Mouse (Mus musculus) thymus, postnatal 36 days (tissue): ENCODE measurements at regions not wholly inside any gene's neighbourhood (a gene's known extent, or its start where the extent isn't known, plus 50 kb on each side); places are given as distances from the start of the nearest gene placed in this dataset.

Experiments used
- DNase-seq, 2 experiments: peaks; one replicate each; pipeline ENCODE4 v3.0.0; 2022; ENCODE audit warnings: mixed read lengths in 2 of 2

DNA sequence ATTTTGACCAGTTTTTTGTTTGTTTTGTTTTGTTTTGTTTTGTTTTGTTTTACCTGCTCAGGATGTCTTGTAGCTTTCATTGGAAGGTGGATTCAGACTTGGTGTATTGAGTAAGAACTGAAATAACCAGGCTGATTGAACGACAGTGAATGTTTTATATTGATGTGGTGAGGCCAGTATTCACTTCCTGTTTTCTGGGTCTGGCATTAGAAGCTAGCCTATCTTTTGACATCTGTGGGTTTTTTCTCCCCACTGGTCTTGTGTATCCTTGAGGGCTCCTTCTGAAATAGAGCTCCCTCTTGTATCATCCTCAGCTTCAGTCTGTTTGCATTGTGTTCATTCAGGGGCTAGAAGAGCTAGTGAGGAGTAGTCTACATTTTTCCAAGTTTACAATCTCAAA lies 175.5 kb downstream of the 1700129C05Rik start:
- DNase-seq: no peak

DNA sequence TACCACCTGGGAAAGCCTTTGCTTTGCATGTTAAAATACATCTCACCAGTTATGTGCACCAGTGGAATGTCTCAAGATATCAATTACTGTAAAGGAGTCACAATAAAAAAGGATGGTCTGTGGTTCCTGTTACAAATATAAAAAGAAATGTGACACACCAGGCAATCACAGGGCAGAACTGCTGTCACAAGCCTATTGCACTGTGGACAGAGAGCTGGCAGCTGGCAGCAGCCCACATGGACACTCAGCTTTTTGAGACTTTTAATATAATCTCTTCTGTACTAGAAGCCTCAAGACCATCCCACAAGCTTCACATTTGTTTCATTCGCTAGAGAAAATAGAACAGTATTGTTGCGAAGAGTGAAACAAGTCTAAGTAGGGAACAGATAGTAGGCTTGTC lies 197.7 kb downstream of the 1700129C05Rik start:
- DNase-seq: no peak

DNA sequence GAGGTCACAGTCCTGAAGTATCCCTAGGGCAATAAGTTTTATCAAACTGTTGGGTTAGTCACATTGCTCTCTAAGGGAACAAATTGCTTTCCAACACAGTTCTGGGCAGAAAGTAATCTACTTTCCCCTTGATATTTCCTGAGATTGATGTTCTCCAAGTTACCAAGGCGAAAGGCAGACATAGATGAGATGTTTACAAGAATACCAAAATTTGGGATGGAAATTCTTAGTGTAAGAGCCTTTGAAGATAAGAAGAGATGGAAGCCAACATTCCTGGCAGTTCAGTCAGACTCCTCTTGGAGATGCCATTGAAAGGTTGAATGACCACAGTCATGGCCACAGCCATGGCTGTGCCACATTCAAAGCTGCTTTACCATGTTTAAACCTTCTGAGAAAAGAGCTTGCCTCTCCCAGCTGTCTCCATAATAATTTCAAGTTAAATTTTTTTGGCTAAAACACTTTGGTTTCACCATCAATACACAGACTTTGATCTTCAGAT lies 199.4 kb downstream of the 1700129C05Rik start:
- no peak for DNase-seq

DNA sequence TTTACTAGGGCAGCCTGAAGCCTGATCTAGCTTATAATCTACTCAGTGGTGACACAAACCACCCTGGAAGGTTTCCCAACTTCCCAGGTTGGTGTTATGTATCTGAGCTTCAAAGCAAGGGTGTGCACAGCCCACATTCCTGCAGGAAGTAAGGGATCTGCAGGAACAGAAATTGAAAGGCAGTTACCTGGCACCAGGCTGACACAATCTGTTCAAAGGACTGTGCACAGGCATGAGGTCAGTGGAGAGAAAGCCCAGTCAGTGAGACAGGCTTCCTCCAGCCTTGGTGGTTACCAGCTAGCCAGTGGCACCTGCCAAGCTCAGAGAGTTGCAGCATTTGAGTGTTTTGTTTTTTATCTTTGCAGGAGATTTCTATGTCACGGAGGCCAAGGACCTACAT lies 203.6 kb downstream of the 1700129C05Rik start:
- no peak for DNase-seq

DNA sequence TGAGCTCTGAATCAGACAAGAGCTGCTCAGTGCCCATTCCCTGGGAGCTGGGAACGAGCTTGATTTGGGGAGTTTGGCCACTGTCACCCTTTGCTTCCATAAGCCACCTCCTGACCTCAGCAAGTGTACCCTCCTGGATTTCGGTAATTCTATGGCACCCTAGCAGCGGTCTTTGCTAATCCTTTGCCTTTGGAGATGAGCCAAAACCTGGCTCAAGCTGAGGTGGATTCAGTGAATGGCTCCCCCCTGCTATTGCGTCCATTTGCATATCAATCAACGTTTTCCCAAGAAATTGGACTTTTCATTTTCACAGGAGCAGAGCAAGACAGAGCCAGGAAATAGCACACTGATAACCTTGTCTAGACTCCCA lies 204.1 kb downstream of the 1700129C05Rik start:
- DNase-seq: no peak

DNA sequence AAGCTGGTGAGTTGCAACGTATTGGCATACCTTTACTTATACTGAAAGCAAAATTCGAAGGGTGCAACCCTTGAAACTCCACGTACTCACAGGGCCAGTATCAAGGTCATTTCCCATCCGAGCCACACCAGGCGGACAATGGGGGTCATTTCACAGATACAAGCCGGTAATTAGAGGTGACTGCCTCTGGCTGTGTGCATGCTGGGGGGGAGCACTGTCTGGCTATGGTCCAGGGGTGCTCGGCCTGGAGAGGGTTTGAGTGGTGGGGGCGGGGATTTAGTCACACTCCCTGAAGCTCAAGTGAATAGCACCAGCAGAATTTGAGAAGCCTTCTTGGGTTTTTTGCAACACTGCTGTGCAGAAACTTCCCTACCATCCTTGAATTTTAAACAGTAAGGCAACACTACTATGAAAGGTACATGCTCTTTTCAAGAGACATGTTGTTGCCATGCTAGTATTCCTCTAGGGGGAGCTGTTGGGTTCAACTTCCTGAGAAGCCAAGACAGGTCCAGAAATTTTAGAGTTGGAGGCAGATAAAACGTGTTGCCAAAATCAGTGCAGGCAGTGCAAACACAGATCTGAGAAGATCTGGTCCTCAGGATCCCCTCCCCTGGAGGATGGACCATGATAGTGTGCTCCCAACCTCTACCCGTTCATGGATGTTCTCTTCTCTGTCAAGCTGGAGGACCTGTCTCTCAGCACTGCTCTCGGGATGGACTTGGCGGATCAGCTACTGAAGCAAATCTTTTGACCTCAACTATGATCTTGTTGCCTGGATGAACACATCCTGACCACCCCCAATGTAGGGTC lies 204.7 kb downstream of the 1700129C05Rik start:
- DNase-seq: no peak

DNA sequence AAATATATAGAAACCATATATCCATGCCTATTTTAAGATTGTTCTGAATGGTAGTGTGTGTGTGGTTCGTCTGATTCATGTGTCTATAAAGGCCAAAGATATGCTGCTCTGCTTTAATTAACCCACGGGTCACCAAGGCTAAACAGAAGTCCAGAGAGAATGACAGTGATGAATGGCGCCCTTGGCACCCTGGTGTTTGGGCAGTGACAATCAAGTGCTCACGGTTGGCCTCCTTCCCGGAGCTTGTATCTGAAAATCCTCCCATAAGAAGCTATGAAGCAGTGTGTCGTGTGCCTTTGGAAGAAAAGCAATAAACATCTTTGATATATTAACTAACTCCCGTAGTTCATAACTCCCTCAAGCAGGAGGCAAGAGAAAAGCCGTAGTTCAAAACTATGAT lies 205.4 kb downstream of the 1700129C05Rik start:
- no peak for DNase-seq

DNA sequence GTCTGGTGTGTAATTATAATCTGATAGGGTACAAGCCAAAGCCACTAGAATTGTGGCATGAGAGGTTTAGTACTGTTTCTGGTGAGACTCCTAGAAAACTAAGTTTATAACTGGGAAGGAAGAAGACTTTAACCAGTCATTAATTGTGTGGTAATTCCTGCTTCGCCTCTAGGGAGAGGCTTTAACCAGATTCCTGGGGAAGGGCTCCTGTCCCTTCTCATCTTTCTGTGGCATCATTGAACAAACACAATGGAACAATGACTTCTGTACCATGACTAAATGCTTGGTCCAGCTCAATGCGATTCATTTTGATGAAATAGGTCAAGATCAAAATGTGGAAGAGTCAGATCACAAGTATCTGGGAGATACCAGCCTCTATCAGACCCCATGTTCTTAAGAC lies 206.6 kb downstream of the 1700129C05Rik start:
- no peak for DNase-seq

DNA sequence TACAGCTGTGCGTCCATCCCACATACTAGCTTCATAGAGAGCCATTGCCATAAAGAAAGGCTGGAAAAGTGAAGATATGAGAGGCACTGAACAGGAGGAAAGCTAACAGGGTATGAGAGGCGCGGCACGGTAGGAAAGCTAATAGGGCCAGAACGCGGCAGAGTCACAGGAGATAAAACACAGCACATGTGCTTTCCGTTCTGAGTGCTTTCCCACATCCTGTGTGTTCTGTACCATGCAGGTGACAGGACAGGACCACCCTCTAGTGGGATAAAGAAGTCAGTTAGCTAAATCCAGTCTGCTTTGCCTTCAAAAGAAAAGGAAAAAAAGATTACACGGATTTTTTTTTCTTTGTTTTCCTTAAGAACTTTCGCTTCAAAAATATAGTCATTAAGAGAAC lies 224.8 kb downstream of the 1700129C05Rik start:
- peak; percentile 41 to 63 for DNase-seq

DNA sequence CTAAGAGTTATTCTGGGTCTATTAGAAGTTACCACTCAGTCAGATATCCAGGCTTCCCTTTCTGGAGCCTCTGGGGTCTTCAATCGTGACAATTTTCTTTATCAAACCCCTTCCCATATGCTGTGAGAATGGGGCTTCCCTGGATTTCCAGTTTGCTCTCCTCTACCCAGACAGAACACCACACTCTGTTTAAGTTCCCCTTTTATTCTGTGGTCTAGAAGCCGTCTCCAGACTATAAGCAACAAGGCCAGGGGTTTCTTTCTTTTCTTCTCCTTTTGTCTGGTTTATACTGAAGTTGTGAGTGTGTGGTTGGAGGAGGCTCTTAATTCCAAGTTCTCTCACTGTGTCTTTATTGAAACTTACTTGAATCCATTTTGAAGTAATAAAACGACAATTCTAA lies 225.5 kb downstream of the 1700129C05Rik start:
- no peak for DNase-seq

DNA sequence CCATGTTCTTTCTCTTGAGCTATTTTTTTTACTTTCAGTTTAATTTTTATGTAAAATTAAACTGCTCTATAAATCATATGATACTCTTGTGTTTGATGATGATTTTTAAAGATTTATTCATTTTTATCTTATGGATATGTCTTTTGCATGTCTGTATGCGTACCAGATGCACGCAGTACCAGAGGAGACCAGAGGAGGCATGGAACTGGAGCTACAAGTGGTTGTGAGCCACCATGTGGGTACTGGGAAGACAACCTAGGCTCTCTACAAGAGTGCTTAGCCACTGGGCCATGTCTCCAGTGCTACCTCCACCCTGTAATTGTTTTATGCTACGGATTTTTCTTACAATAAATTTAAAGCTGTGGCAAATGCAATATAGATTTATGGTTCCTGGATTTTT lies 227.8 kb downstream of the 1700129C05Rik start:
- DNase-seq: peak; percentile 18 to 32

DNA sequence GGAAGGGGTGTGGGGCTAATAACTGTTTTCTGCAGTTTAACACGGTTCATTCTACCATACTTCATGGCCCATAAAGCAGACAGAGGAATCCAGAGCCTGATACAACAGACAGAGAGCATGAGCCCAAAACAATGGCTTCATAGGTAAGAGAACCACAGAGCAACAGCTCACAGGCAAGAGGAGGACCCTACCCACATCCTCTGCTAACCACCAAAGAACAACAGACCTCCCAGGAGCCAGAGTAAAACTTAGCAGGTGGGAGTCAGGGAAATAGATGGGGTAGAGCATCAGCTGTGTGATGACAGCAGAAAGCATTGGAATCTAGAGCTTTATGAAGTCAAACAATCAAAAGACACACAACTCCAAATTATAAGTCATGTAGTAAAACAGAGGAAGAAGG lies 231.8 kb downstream of the 1700129C05Rik start:
- peak; percentile 20 to 52 for DNase-seq

DNA sequence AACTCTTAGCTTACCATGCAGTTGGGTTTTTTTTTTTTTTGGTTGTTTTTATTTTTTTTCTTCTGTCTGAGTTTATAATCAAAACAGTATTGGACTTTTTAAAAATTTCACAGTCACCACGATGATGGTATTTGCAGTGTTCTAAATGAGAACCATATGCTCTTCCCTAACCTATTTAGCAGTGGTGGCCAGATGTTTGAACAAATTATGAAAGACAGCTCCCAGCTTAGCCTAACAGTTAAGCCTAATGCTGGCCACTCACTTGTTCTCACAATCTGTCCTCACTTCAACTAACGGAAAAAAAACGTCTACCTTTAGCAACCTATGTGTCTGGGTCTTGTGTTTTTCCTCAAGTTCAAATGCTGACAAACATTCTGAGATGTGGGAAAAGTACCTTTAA lies 234.8 kb downstream of the 1700129C05Rik start:
- DNase-seq: no peak

DNA sequence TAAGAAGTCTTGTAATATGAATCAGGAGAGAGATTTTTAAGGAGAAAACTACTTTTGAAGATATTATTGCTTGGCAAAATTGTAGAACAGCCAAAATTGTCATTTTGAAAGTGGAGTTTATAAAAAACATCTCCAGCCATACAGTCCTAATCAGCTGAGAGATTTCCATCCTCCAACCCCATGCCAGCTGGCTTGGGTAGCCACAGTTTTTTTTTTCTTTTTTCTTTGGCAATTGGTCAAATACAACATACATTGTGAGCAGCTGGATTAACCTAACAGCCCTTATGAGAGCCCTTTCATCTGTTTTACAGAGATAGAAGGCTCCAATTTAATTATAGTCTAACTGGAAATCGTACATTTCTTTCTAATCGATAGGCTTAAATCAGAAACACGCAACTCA lies 235.3 kb downstream of the 1700129C05Rik start:
- no peak for DNase-seq

DNA sequence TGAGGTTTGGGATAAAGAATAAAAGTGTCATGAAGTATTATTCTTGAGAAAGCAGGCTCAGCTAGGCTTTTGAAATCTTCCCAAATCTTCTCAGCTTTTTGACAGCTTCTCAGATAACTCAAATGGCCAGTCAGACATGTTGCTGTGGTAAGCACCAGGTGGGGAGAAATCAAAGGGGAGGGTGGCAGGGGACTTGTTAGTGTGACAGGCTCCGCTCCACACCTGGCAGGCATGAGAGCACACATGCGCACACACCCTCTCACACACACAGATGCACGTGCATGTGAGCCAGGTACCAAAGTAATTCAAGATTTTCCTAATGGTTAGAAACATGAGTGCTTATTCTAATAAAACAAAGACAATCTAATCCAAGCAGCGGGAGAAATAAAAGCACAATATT lies 236.1 kb downstream of the 1700129C05Rik start:
- peak; percentile 14 to 60 for DNase-seq

DNA sequence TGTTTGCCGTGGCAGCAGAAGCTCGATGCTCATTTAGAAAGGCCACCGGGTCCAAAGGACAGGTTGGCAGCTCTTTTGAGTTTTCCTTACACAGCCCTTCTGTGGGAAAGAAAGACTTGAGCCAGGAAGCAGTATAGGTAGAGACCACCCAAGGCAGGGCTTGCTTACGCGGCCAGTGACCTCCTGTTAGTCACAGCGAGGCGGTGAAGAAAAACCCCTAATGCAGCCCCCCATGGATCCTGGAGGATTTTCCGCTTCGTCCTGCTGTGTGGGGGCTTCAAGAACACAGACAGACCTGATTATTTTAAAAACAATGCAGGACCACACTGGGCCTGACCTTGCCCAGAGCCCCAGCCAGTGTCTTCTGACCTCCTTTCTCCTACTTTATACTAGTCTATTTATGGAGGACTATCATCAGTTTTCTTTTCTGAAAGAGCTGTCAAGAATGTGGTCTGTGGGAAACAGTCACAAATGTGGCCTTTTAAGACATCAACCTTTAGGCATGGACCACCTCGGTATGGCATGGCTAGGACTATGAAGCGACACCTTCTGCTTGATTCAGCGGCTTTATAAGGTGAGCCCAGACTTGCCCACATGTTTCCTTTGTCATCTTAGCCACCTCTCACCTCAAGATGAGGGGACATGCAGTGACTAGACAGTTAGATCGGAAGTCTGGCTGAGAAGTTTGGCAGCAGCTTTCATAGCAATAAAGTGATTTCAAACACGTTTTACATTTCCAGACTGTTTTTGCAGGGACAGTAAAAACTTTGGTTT lies 274.3 kb downstream of the 1700129C05Rik start:
- no peak for DNase-seq

DNA sequence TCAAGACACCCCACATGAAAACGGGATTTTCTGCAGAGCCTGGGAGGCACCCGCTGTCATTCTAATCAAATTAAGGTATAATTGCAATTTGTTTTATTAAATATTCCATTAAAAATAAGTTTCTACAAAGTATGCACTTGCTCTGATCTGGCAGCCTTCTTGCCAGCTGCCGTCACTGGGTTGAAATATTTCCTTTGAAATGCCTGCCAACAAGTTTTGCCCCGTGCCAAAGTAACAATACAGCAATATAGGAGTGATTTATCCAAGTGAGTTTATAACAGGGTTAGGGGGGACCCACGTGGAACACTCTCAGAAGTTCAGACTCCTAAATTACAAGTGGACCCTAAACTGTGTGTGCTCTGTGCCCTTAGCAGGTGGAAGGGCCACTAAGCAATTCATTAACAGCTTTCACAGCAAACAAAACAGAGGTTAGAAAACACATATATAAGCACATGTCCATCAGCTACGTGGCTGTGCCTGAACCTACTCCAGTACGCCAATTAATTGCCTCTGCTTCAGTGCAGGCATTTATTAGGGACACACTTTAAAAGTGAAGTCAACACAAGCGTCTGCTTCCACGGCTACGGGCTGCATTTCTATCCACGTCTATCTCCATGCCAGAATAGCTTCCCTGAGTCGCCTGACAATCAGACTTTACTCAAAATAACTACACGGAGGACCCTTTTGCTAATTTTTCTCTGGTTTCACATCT lies 275.1 kb downstream of the 1700129C05Rik start:
- DNase-seq: no peak

DNA sequence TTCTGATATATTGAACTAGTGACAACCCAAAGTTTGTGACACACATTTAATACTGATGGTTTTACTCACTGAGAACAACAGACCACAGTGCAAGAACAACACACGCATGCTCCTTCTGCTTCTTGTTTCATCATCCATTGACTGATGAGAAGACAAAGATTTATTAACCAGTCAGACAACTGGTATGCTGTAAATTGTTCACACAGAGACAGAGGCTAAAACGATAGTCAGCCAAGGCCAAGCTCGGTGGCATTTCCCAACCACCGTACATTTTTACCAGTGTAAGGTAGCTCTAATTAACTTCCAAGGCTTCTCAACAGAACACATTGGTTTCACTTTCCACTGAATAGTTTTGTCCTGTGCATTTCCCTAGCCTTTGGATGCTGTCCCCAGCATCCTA lies 287.8 kb downstream of the 1700129C05Rik start:
- DNase-seq: no peak

DNA sequence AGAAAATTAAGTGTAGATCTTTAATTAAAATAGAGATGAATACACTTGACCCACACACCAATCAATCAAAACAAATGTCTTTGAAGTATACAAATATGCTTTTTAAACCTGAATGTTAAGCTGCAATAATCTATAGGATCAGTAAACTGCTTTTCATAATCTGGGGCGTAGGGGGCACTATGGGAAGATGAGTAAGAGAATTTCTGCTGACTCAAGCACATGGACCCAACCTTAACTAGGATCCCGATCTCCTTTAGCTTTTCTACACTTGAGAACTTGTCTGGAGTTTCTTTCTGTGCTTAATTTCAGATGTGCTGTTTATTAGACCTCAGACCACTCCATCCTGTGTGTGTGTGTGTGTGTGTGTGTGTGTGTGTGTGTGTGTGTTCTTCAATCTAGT lies 298.1 kb downstream of the 1700129C05Rik start:
- DNase-seq: no peak

DNA sequence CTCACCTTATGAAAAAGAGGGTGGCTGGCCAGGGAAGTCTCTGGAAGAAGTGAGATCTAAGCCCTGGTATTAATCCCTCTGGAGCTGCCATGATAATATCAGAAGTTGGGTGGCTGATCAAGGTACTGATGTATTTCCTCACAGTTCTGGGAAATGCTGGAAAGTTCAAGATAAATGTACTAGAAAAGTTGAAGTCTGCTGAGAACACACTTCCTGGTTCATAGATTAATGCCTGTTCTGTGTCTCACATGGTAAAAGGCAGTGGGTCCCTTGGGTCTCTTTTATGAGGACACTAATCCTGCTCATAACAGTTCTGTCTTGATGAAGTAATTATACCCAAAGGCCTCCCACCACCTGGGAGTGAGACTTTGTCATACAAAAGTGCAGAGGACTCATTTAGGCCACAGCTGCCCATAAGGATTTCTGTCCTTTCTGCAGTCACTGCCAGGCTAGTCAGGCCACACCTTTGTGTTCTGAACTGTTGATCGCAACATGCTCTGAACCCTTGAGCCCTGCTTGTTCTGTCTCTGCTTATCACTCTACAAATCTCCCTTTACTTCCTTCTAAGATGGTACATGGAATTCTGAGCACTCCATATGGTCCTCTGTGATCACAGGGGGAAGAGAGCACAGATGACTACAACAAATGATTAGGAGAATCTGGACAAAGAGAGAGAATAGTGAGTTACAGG lies 300.4 kb downstream of the 1700129C05Rik start:
- no peak for DNase-seq

DNA sequence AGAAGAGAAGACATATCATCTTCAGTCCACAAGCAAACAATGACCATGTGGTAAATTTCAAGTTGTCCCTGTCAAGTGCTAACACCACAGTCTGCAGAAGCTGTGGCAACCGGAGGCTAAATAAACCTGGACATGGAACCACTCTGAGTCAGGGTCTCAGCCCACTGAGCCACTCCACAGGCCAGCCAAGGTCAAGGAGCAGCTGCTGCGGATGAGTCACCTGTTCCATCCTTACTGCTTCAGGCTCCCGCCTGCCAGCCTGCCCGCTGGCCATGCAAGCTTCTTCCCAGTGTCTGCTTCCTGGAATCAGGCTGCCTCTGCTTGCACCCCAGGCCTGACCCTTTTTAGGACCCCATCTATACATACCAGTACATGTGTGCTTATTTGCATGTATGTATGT lies 319.8 kb downstream of the 1700129C05Rik start:
- DNase-seq: no peak

DNA sequence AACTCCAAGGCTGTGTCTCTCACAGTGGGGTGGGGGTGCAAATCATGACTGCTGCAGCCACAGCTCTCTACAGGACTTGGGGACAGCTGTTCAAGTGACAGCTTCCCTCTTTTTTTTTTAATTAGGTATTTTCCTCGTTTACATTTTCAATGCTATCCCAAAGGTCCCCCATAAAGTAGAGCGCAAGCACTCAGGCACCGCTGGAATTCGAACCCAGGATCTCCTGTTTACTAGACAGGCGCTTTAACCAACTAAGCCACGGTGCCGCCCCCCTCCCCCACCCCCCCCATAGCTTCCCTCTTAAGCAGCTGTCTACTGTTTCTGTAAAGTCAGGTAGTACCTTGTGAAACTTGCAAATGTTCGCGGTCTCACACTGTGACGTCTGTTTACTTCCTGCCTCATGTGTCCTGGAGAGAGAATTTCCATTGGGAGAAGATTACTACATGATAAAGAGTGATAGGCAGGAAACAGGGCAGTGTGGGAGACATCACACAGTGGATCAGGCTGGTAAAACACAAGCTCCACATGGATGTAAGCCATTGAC lies 324.7 kb downstream of the 1700129C05Rik start:
- DNase-seq: peak; percentile 15 to 24

DNA sequence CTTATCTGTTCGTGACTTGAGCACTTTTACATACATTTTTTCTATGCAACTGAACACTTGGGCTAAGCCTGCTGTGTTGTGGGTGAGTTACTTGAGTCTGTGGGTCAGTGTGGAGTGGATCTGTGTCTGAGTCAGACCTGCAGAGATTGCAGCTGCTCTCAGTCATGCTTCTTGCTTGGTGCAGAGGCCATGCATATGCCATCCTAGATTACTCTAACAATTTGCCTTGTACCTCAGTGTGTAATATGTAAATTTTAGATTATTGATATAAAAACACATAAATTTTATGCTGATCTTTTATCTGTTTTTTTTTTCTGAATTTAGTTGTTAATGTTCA lies 326.2 kb downstream of the 1700129C05Rik start:
- DNase-seq: no peak
